Mouse (Mus musculus) frontal cortex, adult (tissue): ENCODE results near the gene Ube2d3.
"Not testable (repeated sequence)": the region's sequence is repeated elsewhere in the genome, so short reads cannot be mapped to it uniquely, and the experiment has no call there.

Experiments
- ATAC-seq: cut with Nextera tagmentation; 2 replicates; pipeline ENCODE4 v1.9.2; 2017; ENCODE audit warnings: mild to moderate bottlenecking, moderate library complexity, mixed read lengths; ENCODE audit not compliant: low TSS enrichment

Ube2d3 gene

GRCm38 (mm10) chr3:135438531-135438912 is 573 bp downstream of the Ube2d3 start:
- peak; percentile 35 for ATAC-seq

GRCm38 (mm10) chr3:135438913-135439531 is 1.1 kb downstream of the Ube2d3 start:
- ATAC-seq, result peak; percentile 43

GRCm38 (mm10) chr3:135439651-135440050 is 1.7 kb downstream of the Ube2d3 start:
- ATAC-seq, result no peak

- ATAC-seq, result no peak
Observed at GRCm38 (mm10) chr3:135440221-135440620, 2.3 kb downstream of the Ube2d3 start.

- ATAC-seq, result no peak
Observed at GRCm38 (mm10) chr3:135440621-135441020, 2.7 kb downstream of the Ube2d3 start.

GRCm38 (mm10) chr3:135444930-135445329 is 7.0 kb downstream of the Ube2d3 start:
- ATAC-seq, result no peak

- ATAC-seq, result peak; percentile 74
Observed at GRCm38 (mm10) chr3:135458981-135459380, 21.0 kb downstream of the Ube2d3 start.

GRCm38 (mm10) chr3:135468402-135468801 is 30.5 kb downstream of the Ube2d3 start:
- 0 out of 2 replicates have a peak, but pooled peaks have one; percentile 24 for ATAC-seq

GRCm38 (mm10) chr3:135469146-135469545 is 31.2 kb downstream of the Ube2d3 start:
- no peak for ATAC-seq

GRCm38 (mm10) chr3:135469974-135470373 is 32.0 kb downstream of the Ube2d3 start:
- ATAC-seq, result peak; percentile 88

- no peak for ATAC-seq
Observed at GRCm38 (mm10) chr3:135470823-135471222, 32.9 kb downstream of the Ube2d3 start.

- no peak for ATAC-seq
Observed at GRCm38 (mm10) chr3:135475025-135475424, 37.1 kb downstream of the Ube2d3 start.

GRCm38 (mm10) chr3:135476286-135476685 is 38.3 kb downstream of the Ube2d3 start:
- peak; percentile 93 for ATAC-seq

- ATAC-seq, result peak; percentile 2; the same call in 1 of the 2 replicates
Observed at GRCm38 (mm10) chr3:135476977-135477376, 39.0 kb downstream of the Ube2d3 start.

- ATAC-seq, result not testable (repeated sequence)
Observed at GRCm38 (mm10) chr3:135479090-135479489, 41.1 kb downstream of the Ube2d3 start.

GRCm38 (mm10) chr3:135480767-135481166 is 42.8 kb downstream of the Ube2d3 start:
- no peak for ATAC-seq

- ATAC-seq, result no peak
Observed at GRCm38 (mm10) chr3:135481608-135482007, 43.7 kb downstream of the Ube2d3 start.

- not testable (repeated sequence) for ATAC-seq
Observed at GRCm38 (mm10) chr3:135484650-135485049, 46.7 kb downstream of the Ube2d3 start.

- peak; percentile 93 for ATAC-seq
Observed at GRCm38 (mm10) chr3:135485128-135485899, 47.4 kb downstream of the Ube2d3 start, which contains the start of gene Manba. Gene Manba (plus strand): TSS chr3:135485611.

- no peak for ATAC-seq
Observed at GRCm38 (mm10) chr3:135485900-135486241, 47.9 kb downstream of the Ube2d3 start.

- no peak for ATAC-seq
Observed at GRCm38 (mm10) chr3:135486351-135486750, 48.4 kb downstream of the Ube2d3 start.

GRCm38 (mm10) chr3:135487803-135488202 is 49.9 kb downstream of the Ube2d3 start:
- ATAC-seq, result no peak

GRCm38 (mm10) chr3:135489865-135490520 is 52.0 kb downstream of the Ube2d3 start:
- no peak for ATAC-seq
